Mouse (Mus musculus) intestine, embryonic 16.5 days (tissue): ENCODE measurements around the gene Sorbs1. TPM values are rescaled to one million over a fixed set of nuclear protein-coding genes. Genes with fewer than 3 reads are reported as not detected.
A peak's percentile ranks its signal among the peaks of the same experiment; 100 is the strongest.

Source experiments
- ATAC-seq: fragments of 200-750 bp; cut with Nextera tagmentation; 2 replicates; pipeline ENCODE4 v1.8.0; 2017; ENCODE audit warnings: moderate TSS enrichment, moderate library complexity
- H3K27ac ChIP-seq: fragments of 300-500 bp; sonication (generic); 2 replicates; pipeline ENCODE4 v1.5.1; 2014; ENCODE audit warnings: mild to moderate bottlenecking, low read length
- H3K27me3 ChIP-seq: fragments of 300-500 bp; sonication (generic); replicated peaks from 2 replicates; pipeline ENCODE4 v1.6.1; 2014; ENCODE audit warnings: low read length, control low read depth, mixed read lengths; ENCODE audit not compliant: control insufficient read depth, insufficient read depth
- H3K36me3 ChIP-seq: fragments of 300-500 bp; sonication (generic); 2 replicates; pipeline ENCODE4 v1.6.1; 2014; ENCODE audit warnings: low read length, control low read depth; ENCODE audit not compliant: control insufficient read depth, insufficient read depth
- H3K4me1 ChIP-seq: fragments of 300-500 bp; sonication (generic); 2 replicates; pipeline ENCODE4 v1.6.1; 2014; ENCODE audit warnings: low read length, control low read depth, mixed read lengths; ENCODE audit not compliant: control insufficient read depth, insufficient read depth
- H3K4me2 ChIP-seq: fragments of 300-500 bp; sonication (generic); 2 replicates; pipeline ENCODE4 v1.6.1; 2014; ENCODE audit warnings: low read depth, low read length, control low read depth
- H3K4me3 ChIP-seq: fragments of 300-500 bp; sonication (generic); 2 replicates; pipeline ENCODE4 v1.5.1; 2014; ENCODE audit warnings: mild to moderate bottlenecking, low read length
- H3K9ac ChIP-seq: fragments of 300-500 bp; sonication (generic); 2 replicates; pipeline ENCODE4 v1.6.1; 2014; ENCODE audit warnings: low read depth, low read length
- H3K9me3 ChIP-seq: fragments of 300-500 bp; sonication (generic); 2 replicates; pipeline ENCODE4 v1.6.1; 2016; ENCODE audit warnings: low read length, control low read depth; ENCODE audit not compliant: control insufficient read depth
- WGBS: fragments of 180-500 bp; shearing (Covaris S2); extraction: QIAGEN DNeasy Blood & Tissue Kit; methylation state at CpG from one replicate; pipeline ENCODE4 v1.1.7; 2014; 5-methylcytosine and 5-hydroxymethylcytosine counted together
- polyA plus RNA-seq: library from polyadenylated mRNA; unstranded; fragments of >200 nt; fragmentation: Nextera tagmentation; extraction: Ambion mirVana; gene quantifications from 2 replicates; pipeline ENCODE4 v1.2.1, GENCODE M21; 2015

Sorbs1 gene
- polyA plus RNA-seq, 1 experiment from 2014 or later: 84.3 TPM

DNA sequence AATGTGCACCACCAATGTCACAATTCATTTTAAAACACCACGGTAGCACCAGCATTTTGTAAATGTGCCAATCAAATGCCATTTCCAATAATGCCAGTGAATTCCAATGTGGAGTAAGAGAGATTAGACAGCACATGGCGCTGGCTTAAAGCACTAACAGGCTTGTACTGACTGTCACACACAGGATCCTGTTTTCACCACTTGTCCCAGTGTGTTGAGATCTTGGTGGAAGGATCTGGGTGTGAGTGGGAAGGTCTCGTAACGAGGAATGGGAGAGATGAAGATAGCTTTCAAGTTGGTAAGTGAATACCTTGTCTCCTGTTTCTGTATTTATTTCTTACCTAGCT is 215.8 kb downstream of the Sorbs1 start:
- Histone ChIP-seq H3K27ac (peak overlapping the region; percentile 85), H3K27me3 (no peaks in the 10 kb centered on the region), H3K9me3 (no peaks in the 10 kb centered on the region), H3K9ac (0 out of 2 replicates have a peak overlapping the region, but pooled peaks have one; percentile 14), H3K4me3 (peak overlapping the region; percentile 14; the same call in 1 of the 2 replicates), H3K4me2 (peak overlapping the region; percentile 32), H3K36me3 (no peaks in the 10 kb centered on the region; the same call in 1 of the 2 replicates), H3K4me1 (peaks cover 19% of the 10 kb centered on the region)
- 59% methylated on average over 4 of the region's 4 CpGs for WGBS
- ATAC-seq: peak; percentile 18; the same call in 1 of the 2 replicates

DNA sequence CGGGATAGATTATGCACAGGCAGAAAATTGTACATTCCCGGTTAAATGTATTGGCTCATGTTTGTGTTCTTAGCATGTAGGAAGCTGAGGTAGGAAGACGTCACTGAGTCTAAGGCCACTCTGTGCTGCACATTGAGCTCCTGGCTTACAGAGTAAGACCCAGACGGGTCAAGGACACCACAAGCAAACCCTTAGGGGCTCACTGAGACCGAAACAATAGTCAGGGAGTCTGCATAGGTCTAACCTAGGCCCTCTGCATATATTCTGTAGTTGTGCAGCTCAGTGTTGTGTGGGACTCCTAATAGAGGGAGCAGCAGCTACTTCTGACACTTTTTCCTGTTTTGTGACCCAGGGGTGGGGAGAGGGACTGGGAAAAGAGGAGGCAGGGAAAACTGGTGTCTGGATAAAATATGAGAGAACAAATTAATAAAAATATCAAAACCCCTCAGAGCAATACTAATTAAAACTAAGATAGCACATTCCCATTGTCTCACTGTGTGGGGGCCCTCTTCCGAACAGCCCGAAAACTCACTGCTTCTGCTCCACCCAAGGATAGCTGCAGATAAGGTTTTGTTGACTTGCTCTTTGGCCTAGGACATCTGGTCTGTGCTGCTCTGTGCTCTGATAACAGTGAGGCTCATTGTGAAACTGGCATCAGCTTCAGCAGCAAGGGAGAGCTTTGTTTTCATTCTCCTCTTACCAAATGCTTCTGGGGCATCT is 216.3 kb downstream of the Sorbs1 start:
- Histone ChIP-seq H3K4me2 (peak overlapping the region; percentile 32), H3K36me3 (no peaks in the 10 kb centered on the region; the same call in 1 of the 2 replicates), H3K4me3 (0 out of 2 replicates have a peak overlapping the region, but pooled peaks have one; percentile 14), H3K27me3 (no peaks in the 10 kb centered on the region), H3K9ac (0 out of 2 replicates have a peak overlapping the region, but pooled peaks have one; percentile 14), H3K9me3 (no peaks in the 10 kb centered on the region), H3K4me1 (peaks cover 19% of the 10 kb centered on the region), H3K27ac (peak overlapping the region; percentile 93)
- peak; percentile 95 for ATAC-seq
- 52% methylated on average over 7 of the region's 7 CpGs for WGBS

DNA sequence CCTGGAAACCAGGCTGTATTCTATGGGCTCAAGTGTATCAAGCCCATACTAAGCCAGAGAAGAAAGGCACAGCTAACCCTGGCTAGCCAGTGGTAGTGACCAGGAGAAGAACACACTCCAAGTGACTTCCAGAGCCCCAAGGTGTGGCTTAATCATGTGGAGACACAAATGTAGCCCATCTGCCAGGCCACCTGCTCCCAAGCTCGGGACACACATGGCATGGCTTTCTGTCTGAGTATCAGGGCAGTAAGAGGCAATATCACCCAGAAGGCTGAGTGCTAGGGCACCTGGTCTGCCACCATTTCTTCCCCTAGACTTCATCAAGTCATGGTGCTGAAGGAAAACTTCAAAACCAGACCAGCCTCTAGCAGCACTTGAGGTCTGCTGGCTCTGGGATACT is 219.3 kb downstream of the Sorbs1 start:
- H3K27me3 ChIP-seq: no peaks in the 10 kb centered on the region
- H3K4me3 ChIP-seq: no peak overlapping the region
- 76% methylated on average over 1 of the region's 1 CpGs for WGBS
- no peaks in the 10 kb centered on the region for H3K9me3 ChIP-seq
- H3K36me3 ChIP-seq: no peaks in the 10 kb centered on the region; the same call in 1 of the 2 replicates
- H3K27ac ChIP-seq: no peak overlapping the region
- no peak overlapping the region for H3K4me2 ChIP-seq
- no peak overlapping the region for H3K9ac ChIP-seq
- H3K4me1 ChIP-seq: peaks cover 18% of the 10 kb centered on the region
- ATAC-seq: no peak

DNA sequence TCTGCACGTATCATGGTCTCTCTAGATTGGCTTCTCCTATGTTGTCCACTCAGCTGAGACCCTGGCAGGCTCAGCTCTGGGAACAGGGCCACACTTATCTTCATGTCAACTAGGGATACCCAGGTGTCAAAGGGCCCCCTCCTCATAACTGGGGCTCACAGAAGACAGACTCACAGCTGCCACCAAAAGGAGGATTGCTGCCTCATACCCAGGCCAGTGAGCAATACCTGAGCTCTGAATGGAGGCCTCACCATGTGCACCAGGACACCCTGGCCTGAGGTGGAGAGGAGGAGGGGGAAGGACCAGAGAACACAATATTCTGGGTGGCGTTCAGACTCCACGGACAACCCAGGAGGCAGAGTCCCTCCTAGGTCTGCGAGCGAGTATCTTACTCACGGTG is 219.8 kb downstream of the Sorbs1 start:
- Histone ChIP-seq H3K27me3 (no peaks in the 10 kb centered on the region), H3K9me3 (no peaks in the 10 kb centered on the region), H3K4me2 (no peak overlapping the region), H3K27ac (no peak overlapping the region), H3K4me1 (peaks cover 14% of the 10 kb centered on the region), H3K36me3 (no peaks in the 10 kb centered on the region; the same call in 1 of the 2 replicates), H3K9ac (no peak overlapping the region), H3K4me3 (no peak overlapping the region)
- ATAC-seq: no peak
- WGBS: 95% methylated on average over 6 of the region's 6 CpGs

DNA sequence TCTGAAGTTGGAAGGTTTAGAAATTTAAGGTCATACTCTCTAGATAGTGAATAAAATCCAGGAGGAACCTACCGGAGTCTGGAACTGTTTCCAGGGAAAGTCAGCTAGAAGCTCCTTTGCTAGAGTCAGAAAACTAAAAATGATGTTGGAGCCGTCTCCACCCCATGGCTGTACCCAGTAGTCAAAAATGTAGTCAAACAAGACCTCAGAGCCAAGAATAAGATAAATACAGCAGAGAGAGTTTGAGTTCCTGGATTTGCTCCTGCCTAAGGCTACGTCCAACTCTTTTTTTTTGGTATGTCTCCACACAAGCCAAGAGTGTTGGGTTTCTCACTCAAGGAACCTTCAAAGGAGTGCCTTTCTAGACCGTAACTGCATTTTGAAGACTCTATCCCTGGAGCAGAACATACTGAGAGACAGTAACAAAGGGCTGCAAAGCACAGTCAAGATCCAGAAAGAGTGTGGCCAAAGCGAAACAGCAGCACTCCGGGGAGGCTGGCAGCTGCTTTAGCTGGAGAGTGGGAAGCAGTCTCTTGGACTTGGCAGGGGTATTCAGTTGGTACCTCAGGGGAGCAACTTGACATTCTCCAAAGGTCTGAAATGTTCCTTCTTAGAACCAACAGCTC is 223.4 kb downstream of the Sorbs1 start:
- 86% methylated on average over 6 of the region's 6 CpGs for WGBS
- no peak overlapping the region for H3K27ac ChIP-seq
- H3K4me3 ChIP-seq: no peak overlapping the region
- no peak for ATAC-seq
- H3K9me3 ChIP-seq: no peaks in the 10 kb centered on the region
- no peak overlapping the region for H3K9ac ChIP-seq
- no peaks in the 10 kb centered on the region; the same call in 1 of the 2 replicates for H3K36me3 ChIP-seq
- no peaks in the 10 kb centered on the region for H3K27me3 ChIP-seq
- H3K4me2 ChIP-seq: no peak overlapping the region
- no peaks in the 10 kb centered on the region for H3K4me1 ChIP-seq

DNA sequence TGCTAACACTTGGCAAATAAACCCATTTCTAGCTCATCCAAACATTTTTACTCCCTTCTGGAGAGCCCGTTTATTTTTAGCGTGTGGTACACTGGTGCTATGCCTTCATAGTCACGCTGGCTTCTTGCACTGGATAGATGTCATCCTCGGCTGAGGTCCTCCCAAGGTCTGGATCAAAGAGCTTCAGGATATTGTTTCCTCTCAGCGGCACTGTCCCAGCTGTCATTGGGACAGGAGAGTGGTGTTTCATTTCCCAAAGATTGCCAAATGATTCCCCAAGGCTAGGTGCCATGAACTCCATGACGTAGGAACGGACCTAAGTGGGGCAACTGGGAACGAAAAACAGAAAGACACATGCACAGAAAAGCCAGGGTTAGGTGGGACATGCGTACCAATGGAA is 225.2 kb downstream of the Sorbs1 start:
- no peaks in the 10 kb centered on the region for H3K9me3 ChIP-seq
- ATAC-seq: no peak

DNA sequence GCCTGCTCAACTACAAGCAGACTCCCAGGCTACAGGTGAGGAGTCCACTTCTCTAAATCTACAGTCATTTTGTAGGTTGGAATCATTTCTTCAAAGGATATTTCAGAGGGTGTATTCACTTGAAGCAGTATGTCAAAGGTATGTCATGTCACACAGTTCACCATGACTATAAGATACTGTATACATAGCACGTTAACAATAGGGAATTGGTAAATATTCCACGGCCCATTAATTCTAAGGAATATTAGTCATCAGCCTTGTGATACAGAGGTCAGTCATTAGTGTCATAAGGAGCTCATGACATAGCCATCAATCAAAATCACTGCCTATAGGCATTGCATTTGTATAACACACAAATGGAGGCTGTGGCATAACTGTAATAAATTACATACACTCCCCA is 228.9 kb downstream of the Sorbs1 start:
- no peaks in the 10 kb centered on the region for H3K36me3 ChIP-seq
- H3K9me3 ChIP-seq: no peaks in the 10 kb centered on the region
- no peak overlapping the region for H3K27ac ChIP-seq
- H3K4me2 ChIP-seq: no peak overlapping the region
- no peak overlapping the region for H3K4me3 ChIP-seq
- H3K4me1 ChIP-seq: no peaks in the 10 kb centered on the region
- no peak overlapping the region for H3K9ac ChIP-seq
- WGBS: 78% methylated on average over 2 of the region's 2 CpGs
- H3K27me3 ChIP-seq: no peaks in the 10 kb centered on the region
- no peak for ATAC-seq

More for the DNA sequence above, 225.2 kb downstream of the Sorbs1 start:
- 89% methylated on average over 9 of the region's 9 CpGs for WGBS
- Histone ChIP-seq H3K9ac (no peak overlapping the region), H3K4me2 (no peak overlapping the region), H3K27me3 (no peaks in the 10 kb centered on the region), H3K36me3 (no peaks in the 10 kb centered on the region), H3K4me3 (no peak overlapping the region), H3K4me1 (no peaks in the 10 kb centered on the region), H3K27ac (no peak overlapping the region)

DNA sequence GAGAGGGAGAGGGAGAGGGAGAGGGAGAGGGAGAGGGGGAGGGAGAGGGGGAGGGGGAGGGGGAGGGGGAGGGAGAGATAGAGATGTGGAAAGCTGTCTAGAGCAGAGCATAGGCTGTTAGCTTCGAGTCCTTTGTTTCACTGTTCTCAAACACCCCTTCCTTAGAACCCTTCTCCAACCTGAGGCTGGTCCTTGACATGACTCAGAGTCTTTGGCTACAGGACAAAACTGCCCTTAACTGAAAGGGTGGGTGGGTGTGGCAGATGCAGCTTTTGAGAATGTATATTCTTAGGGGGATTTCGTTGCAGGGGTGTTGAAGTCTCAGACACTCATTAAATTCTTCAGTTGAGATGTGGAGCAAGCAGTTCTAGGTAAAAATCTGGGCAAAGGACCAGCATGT is 230.2 kb downstream of the Sorbs1 start:
- no peak for ATAC-seq
- no peaks in the 10 kb centered on the region for H3K27me3 ChIP-seq
- no peak overlapping the region for H3K4me3 ChIP-seq
- no peak overlapping the region for H3K27ac ChIP-seq
- no peaks in the 10 kb centered on the region for H3K4me1 ChIP-seq
- H3K36me3 ChIP-seq: no peaks in the 10 kb centered on the region
- H3K9me3 ChIP-seq: no peaks in the 10 kb centered on the region
- WGBS: 71% methylated on average over 2 of the region's 2 CpGs
- H3K4me2 ChIP-seq: no peak overlapping the region
- H3K9ac ChIP-seq: no peak overlapping the region

DNA sequence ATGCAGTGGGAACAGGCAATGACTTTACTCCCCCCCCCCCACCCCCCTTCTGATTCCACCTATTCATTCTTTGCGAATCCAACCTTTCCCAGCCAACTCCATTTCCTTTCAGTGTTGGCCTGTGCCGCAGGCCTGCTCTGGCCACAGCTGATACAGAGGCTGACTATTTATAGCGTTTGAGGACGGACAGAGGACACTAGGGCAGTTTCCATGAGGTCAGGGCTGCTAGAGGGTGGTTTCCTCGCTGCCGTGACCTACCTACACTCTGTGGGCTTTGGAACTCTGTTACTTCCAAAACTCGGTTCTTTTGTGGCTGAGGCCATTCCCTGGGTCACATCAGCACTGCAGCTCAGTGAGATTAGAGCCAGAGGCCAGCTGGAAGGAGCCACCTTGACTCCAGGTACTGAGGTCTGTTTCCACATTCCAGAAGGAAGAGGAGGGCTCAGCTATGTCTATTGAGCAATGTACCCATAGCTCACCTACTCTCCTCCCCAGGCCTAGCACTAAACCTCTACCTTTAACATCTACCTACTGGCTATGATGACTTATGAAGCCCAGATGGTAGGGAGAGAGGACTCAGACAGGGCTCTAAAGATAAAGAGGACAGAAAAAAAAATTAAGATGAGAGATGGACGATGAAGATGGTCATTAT is 235.1 kb downstream of the Sorbs1 start:
- Histone ChIP-seq H3K27me3 (no peaks in the 10 kb centered on the region), H3K9me3 (no peaks in the 10 kb centered on the region), H3K4me1 (no peaks in the 10 kb centered on the region), H3K36me3 (no peaks in the 10 kb centered on the region), H3K4me3 (no peak overlapping the region), H3K9ac (no peak overlapping the region), H3K27ac (no peak overlapping the region), H3K4me2 (no peak overlapping the region)
- ATAC-seq: no peak
- WGBS: 77% methylated on average over 8 of the region's 8 CpGs
